Mouse (Mus musculus) midbrain, embryonic 10.5 days (tissue): ENCODE data around the gene Cfl1. TPM values are rescaled to one million over a fixed set of nuclear protein-coding genes. Genes with fewer than 3 reads are reported as not detected.

Experiments used
- DNase-seq: peaks from one replicate; pipeline ENCODE4 v3.0.0-alpha.2; 2017; ENCODE audit warnings: low spot score
- H3K27ac ChIP-seq: fragments of 300-500 bp; sonication (generic); replicated peaks from 2 replicates; pipeline ENCODE4 v1.5.1; 2016; ENCODE audit warnings: mild to moderate bottlenecking
- H3K27me3 ChIP-seq: fragments of 300-500 bp; sonication (generic); 2 replicates; pipeline ENCODE4 v1.6.1; 2016; ENCODE audit warnings: low read depth, mild to moderate bottlenecking; ENCODE audit not compliant: poor library complexity, severe bottlenecking
- H3K36me3 ChIP-seq: fragments of 300-500 bp; sonication (generic); 2 replicates; pipeline ENCODE4 v1.6.1; 2016; ENCODE audit warnings: mild to moderate bottlenecking, moderate library complexity
- H3K4me1 ChIP-seq: fragments of 300-500 bp; sonication (generic); 2 replicates; pipeline ENCODE4 v1.6.1; 2016
- H3K4me3 ChIP-seq: fragments of 300-500 bp; sonication (generic); 2 replicates; pipeline ENCODE4 v1.5.1; 2016; ENCODE audit warnings: mild to moderate bottlenecking, moderate library complexity
- H3K9me3 ChIP-seq: fragments of 300-500 bp; sonication (generic); replicated peaks from 2 replicates; pipeline ENCODE4 v1.6.1; 2016; ENCODE audit warnings: mild to moderate bottlenecking
- WGBS: fragments of 180-500 bp; shearing (Covaris S2); methylation state at CpG from one replicate; pipeline ENCODE4 v1.1.7; 2016; 5-methylcytosine and 5-hydroxymethylcytosine counted together
- polyA plus RNA-seq: library from polyadenylated mRNA; unstranded; fragments of >200 nt; fragmentation: Nextera tagmentation; extraction: Ambion mirVana; gene quantifications from 2 replicates; pipeline ENCODE4 v1.2.1, GENCODE M21; 2016

Cfl1 gene
- polyA plus RNA-seq: 3,131 and 3,331 TPM in 2 replicates

DNA sequence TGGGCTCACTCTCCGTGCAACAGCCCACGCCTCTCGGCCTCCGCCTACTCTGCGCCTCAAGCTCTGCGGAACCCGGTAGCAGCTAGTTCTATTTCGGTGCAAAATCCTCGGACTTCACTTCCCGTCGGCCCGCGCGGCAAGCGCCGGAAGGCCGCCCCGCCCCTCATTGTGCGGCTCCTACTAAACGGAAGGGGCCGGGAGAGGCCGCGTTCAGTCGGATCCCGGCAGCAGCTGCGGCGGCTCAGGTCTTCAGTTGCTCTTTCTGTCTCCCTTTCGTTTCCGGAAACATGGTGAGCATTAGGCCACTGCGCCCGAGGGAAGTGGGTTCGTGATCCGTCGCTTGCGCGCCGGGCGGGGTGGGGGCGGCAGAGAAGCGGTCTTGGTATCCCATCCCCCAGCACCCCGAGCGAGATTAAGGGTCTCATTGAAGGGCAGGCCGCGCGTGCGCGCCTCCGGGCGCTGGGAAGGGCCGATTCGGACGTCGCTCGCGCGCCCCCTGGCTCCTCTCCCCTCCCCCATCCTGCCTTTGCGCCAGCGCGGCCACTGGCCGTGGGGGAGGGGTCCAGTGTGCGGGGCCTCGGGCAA lies at the start of gene Cfl1:
Gene Cfl1 (plus strand): TSS at position 143 of the 585 bp plus-strand sequence.
- peaks cover 47% of the 10 kb centered on the region for H3K4me1 ChIP-seq

DNA sequence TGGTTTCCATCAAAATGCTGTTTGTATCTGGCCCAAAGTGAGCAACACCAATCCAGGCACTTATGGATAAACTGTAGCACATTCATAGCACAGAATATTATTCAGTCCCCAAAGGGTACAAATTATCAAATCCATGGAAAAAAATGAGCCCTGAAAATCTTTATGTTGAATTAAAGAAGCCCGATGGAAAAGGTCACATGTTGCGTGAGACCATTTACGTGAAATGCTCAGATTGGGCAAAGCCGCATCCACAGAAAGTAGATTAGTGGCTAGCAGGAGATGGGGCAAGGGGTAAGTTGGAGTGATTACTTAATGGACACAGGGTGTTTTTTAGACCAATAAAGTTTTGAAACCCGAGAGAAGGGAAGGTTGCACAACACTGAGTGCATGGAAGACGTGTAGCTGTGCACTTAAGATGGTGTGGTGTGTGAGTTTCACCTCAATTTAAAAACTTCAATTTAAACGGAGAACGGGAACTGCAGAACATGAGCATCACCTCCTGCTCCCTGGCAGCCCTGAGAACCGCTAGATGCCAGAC lies 45.8 kb upstream of the Cfl1 start:
- no peak overlapping the region for H3K27ac ChIP-seq
- no peak overlapping the region for H3K4me3 ChIP-seq
- peaks cover 11% of the 10 kb centered on the region; the same call in 1 of the 2 replicates for H3K9me3 ChIP-seq
- WGBS: 72% methylated on average over 9 of the region's 9 CpGs
- H3K4me1 ChIP-seq: peaks cover 22% of the 10 kb centered on the region
- no peaks in the 10 kb centered on the region for H3K36me3 ChIP-seq
- peaks cover 52% of the 10 kb centered on the region for H3K27me3 ChIP-seq
- no peak for DNase-seq

More for the DNA sequence above, at the start of gene Cfl1:
- H3K27me3 ChIP-seq: no peaks in the 10 kb centered on the region
- peak; percentile 95 for DNase-seq
- peaks cover 46% of the 10 kb centered on the region for H3K36me3 ChIP-seq
- peak within 1 kb of the TSS; percentile 86 for H3K4me3 ChIP-seq
- under 1% methylated on average over 62 of the region's 62 CpGs for WGBS
- peak within 1 kb of the TSS; percentile 99 for H3K27ac ChIP-seq
- no peaks in the 10 kb centered on the region for H3K9me3 ChIP-seq

- DNase-seq: no peak
- no peak overlapping the region for H3K27ac ChIP-seq
- peaks cover 10% of the 10 kb centered on the region; the same call in 1 of the 2 replicates for H3K9me3 ChIP-seq
- H3K4me1 ChIP-seq: peaks cover 22% of the 10 kb centered on the region
- H3K27me3 ChIP-seq: peaks cover 57% of the 10 kb centered on the region
- H3K36me3 ChIP-seq: no peaks in the 10 kb centered on the region
- no peak overlapping the region for H3K4me3 ChIP-seq
- 48% methylated on average over 7 of the region's 7 CpGs for WGBS
Measured at GRCm38 (mm10) chr19:5444954-5445353, 45.3 kb upstream of the Cfl1 start.

DNA sequence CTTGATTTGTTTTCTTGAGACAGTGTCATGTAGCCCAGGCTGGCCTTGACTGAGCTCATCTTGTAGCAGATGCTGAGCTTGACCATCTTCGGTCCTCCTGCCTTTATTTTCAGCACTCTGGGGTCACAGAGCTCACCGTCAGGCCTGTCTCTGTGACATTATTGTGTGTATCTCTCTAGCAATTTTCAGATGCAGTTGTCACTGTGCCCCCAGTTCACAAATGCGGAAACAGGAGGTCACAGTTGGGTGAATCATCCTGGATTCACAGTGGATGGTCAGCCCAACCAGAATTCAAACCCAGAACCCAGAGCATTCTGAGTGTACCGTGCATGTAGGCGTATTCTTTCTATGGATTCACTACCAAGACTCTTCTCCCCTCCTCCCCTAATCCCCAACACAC lies 44.5 kb upstream of the Cfl1 start:
- Histone ChIP-seq H3K27me3 (peaks cover 65% of the 10 kb centered on the region), H3K27ac (no peak overlapping the region)
- 91% methylated on average over 5 of the region's 5 CpGs for WGBS

DNA sequence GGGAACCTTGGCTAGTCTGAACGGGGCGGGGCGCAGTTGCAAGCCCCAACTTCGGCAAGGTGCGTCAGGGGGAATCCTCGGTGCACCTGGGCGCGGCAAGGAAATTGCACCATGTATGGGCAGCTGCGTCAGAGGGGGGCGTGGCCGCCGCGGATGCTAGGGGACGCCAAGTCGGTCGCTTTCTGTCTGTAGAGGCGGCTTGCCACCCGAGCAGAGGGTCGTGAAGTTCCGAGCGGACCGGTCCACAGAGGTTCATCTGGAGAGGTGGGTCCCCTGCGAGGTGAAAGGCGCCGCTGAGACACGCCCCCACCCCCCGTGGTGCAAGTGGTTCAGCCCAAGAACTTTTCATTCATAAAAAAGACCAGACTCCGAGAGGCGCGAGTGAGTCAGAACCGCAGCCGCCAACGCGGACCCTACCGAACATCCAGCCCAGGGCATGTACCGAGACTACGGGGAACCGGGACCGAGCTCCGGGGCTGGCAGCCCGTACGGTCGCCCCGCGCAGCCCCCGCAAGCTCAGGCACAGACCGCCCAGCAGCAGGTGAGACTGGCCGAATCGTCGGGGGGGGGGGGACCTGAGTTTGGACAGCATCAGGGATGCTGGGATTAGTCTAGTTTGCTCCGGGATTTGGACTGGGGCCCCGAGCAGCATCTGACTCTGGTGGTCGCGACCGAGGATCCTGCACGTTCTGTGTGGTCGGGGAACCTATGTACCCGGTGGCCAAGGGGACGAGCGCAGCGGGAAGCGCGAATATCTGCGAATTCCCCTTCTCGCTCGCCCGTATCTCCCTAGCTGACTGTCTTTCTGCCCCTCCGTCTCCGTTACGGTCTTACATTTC lies 42.5 kb upstream of the Cfl1 start, which contains the start of gene Fosl1:
Gene Fosl1 (plus strand): TSS at position 33 of the 839 bp plus-strand sequence.
- Histone ChIP-seq H3K4me3 (peak within 1 kb of the TSS; percentile 70), H3K4me1 (peaks cover 22% of the 10 kb centered on the region), H3K27ac (peak within 1 kb of the TSS; percentile 46; the same call in 1 of the 2 replicates), H3K36me3 (no peaks in the 10 kb centered on the region), H3K27me3 (peaks cover 78% of the 10 kb centered on the region), H3K9me3 (0 out of 2 replicates have a peak, but pooled peaks cover 4% of the 10 kb centered on the region)
- peak; percentile 56 for DNase-seq
- WGBS: under 1% methylated on average over 70 of the region's 70 CpGs

More for the DNA sequence above, 44.5 kb upstream of the Cfl1 start:
- no peak overlapping the region for H3K4me3 ChIP-seq
- 0 out of 2 replicates have a peak, but pooled peaks cover 4% of the 10 kb centered on the region for H3K9me3 ChIP-seq
- H3K36me3 ChIP-seq: no peaks in the 10 kb centered on the region
- H3K4me1 ChIP-seq: peaks cover 22% of the 10 kb centered on the region
- no peak for DNase-seq

DNA sequence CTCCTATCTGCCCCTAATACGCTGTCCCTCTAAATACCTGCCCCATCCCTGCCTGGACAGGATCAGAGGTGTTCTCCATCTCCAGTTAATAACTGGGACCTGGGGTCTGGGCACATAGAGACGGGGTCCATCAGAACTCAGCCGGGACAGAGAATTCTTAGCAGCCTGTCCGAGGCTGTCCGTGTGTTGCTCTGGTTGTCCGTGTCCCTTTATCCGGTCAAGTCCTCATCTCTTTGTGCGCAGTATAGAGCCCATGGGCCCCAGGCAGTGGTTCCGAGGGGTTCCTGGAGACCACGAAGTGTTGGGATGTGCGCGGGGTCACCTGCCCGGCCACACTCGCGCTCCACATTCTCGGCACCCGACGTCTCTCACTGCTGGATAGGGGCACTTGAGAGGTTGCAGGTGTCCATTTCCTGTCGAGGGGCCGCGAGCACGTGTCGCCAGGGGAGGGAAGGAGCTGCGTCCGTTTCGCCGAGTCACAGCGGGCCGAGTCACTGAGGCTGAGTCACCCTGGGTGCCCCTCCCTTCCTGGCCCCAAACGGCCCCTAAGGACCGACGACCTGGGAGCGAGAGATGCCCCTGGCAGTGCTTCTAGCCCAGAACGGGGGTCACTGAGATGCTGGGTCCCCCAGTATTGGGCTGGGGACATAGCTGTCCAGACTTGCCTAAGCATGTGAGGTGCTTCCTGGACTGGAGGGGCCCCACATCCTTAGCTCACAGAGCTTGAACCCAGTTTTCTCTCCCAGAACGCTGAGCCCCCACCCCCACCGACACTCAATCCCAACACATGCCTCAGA lies 41.7 kb upstream of the Cfl1 start:
- 9% methylated on average over 36 of the region's 36 CpGs for WGBS
- H3K4me1 ChIP-seq: peaks cover 22% of the 10 kb centered on the region
- no peak overlapping the region for H3K27ac ChIP-seq
- H3K27me3 ChIP-seq: peaks cover 78% of the 10 kb centered on the region
- peak; percentile 42 for DNase-seq
- H3K9me3 ChIP-seq: 0 out of 2 replicates have a peak, but pooled peaks cover 4% of the 10 kb centered on the region
- peak overlapping the region; percentile 70 for H3K4me3 ChIP-seq
- H3K36me3 ChIP-seq: no peaks in the 10 kb centered on the region

- no peak for DNase-seq
- Histone ChIP-seq H3K4me1 (peaks cover 22% of the 10 kb centered on the region), H3K9me3 (0 out of 2 replicates have a peak, but pooled peaks cover 4% of the 10 kb centered on the region), H3K27ac (no peak overlapping the region), H3K27me3 (peaks cover 74% of the 10 kb centered on the region), H3K4me3 (no peak overlapping the region), H3K36me3 (peaks cover 11% of the 10 kb centered on the region; the same call in 1 of the 2 replicates)
- whole genome bisulfite sequencing: 90% methylated on average over 3 of the region's 3 CpGs
Measured at GRCm38 (mm10) chr19:5449673-5450072, 40.6 kb upstream of the Cfl1 start.

DNA sequence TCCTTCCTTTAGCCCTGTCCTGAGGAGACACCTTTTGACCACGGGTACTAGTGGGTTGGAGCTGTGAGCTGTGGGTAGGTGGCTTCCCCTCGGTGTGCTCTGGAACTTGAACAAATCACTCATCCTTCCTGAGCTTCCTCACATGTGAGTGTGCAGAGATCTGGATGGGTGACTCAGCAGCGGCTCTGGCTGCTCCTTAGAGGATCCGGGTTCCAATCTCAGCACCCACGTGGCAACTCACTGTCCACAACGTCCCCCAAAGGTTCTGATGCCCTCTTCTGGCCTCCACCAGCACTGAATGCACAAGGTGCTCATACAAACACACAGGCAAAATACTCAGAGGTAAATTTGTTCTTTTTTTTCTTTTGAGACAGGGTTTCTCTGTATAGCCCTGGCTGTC lies 38.5 kb upstream of the Cfl1 start:
- H3K4me1 ChIP-seq: peaks cover 40% of the 10 kb centered on the region
- no peak overlapping the region for H3K4me3 ChIP-seq
- H3K36me3 ChIP-seq: peaks cover 18% of the 10 kb centered on the region
- WGBS: 83% methylated on average over 6 of the region's 6 CpGs
- DNase-seq: no peak
- H3K27me3 ChIP-seq: peaks cover 58% of the 10 kb centered on the region
- no peak overlapping the region for H3K27ac ChIP-seq
- H3K9me3 ChIP-seq: 0 out of 2 replicates have a peak, but pooled peaks cover 4% of the 10 kb centered on the region

DNA sequence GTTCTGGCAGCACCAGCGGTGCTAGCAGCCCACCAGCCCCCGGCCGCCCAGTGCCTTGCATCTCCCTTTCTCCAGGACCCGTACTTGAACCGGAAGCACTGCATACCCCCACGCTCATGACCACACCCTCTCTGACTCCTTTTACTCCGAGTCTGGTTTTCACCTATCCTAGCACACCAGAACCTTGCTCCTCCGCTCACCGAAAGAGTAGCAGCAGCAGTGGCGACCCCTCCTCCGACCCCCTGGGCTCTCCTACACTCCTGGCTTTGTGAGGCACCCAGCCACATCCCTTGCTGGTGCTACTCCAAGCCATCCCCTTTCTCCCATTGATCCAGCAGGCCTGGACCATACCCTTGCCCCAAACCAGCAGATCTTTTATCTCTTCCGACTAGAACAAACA lies 35.2 kb upstream of the Cfl1 start:
- Histone ChIP-seq H3K27ac (no peak overlapping the region), H3K36me3 (peaks cover 18% of the 10 kb centered on the region), H3K27me3 (peaks cover 45% of the 10 kb centered on the region), H3K9me3 (no peaks in the 10 kb centered on the region), H3K4me1 (peaks cover 41% of the 10 kb centered on the region), H3K4me3 (peak overlapping the region; percentile 68; the same call in 1 of the 2 replicates)
- no peak for DNase-seq
- WGBS: 86% methylated on average over 12 of the region's 12 CpGs

- Histone ChIP-seq H3K27ac (no peak overlapping the region), H3K27me3 (peaks cover 40% of the 10 kb centered on the region), H3K36me3 (peaks cover 18% of the 10 kb centered on the region), H3K9me3 (no peaks in the 10 kb centered on the region), H3K4me1 (peaks cover 42% of the 10 kb centered on the region), H3K4me3 (peak overlapping the region; percentile 68)
- DNase-seq: no peak
- WGBS: 64% methylated on average over 8 of the region's 8 CpGs
Measured at GRCm38 (mm10) chr19:5455568-5455967, 34.7 kb upstream of the Cfl1 start.

DNA sequence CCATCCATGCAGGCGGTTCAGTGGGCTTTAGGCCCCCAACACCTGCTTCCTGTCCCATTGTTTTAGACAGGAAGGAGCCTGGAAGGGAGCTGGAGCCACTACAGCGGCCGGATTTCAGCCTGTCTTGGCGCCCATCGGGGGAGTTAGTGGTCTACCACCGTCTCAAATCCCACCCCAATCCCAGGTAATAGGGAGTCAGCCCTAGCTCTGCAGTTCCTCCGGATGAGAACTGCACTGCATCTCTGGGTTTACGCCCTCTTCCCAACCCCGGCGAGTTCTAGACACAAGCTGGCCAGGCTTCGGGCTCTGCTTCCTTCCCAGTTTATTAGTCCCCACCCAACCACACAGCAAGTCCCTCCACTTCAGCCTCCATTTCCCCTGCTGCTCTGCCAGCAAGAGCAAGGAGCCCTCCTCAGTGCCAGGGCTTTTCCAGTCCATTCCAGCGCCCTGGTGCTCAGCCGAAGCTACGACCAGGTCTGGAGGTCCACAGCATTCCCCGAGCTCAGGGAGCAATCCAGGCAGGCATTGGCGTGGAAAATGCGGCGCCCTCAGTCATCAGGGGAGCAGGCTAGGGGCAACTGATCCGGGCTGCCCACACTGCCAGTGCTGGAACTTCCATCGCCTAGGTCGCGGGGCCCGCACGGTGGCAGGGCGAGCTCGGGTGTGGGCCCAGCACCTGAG lies 33.9 kb upstream of the Cfl1 start:
- peak overlapping the region; percentile 68 for H3K4me3 ChIP-seq
- WGBS: 5% methylated on average over 26 of the region's 26 CpGs

More for the DNA sequence above, 33.9 kb upstream of the Cfl1 start:
- peak; percentile 52 for DNase-seq
- H3K9me3 ChIP-seq: no peaks in the 10 kb centered on the region
- peaks cover 18% of the 10 kb centered on the region for H3K36me3 ChIP-seq
- peaks cover 49% of the 10 kb centered on the region for H3K4me1 ChIP-seq
- H3K27me3 ChIP-seq: peaks cover 32% of the 10 kb centered on the region
- peak overlapping the region; percentile 91 for H3K27ac ChIP-seq
